Mouse (Mus musculus) heart, embryonic 14.5 days (tissue): ENCODE measurements at regions not wholly inside any gene's neighbourhood (a gene's known extent, or its start where the extent isn't known, plus 50 kb on each side); places are given as distances from the start of the nearest gene placed in this dataset.

ENCODE experiments used
- ATAC-seq: fragments of 200-750 bp; cut with Nextera tagmentation; 2 replicates; pipeline ENCODE4 v1.8.0; 2017; ENCODE audit warnings: low read depth, moderate TSS enrichment; ENCODE audit not compliant: insufficient number of reproducible peaks, insufficient read depth, low FRiP score
- H3K27ac ChIP-seq, 2 experiments: fragments of 200-500 bp in 1 of 2; fragments of 300-500 bp in 1 of 2; sonication (generic) in 1 of 2; replicated peaks in 1 of 2; 2 replicates each; pipeline ENCODE4 v1.5.1; 2012 to 2014; ENCODE audit warnings: low read depth in 2 of 2, low read length in 2 of 2, control low read depth in 1 of 2, mild to moderate bottlenecking in 1 of 2, mixed read lengths in 1 of 2; ENCODE audit not compliant: control insufficient read depth in 1 of 2, insufficient read depth in 1 of 2
- H3K27me3 ChIP-seq: fragments of 300-500 bp; sonication (generic); 2 replicates; pipeline ENCODE4 v1.6.1; 2014; ENCODE audit warnings: mild to moderate bottlenecking, low read length, control low read depth; ENCODE audit not compliant: control insufficient read depth, insufficient read depth
- H3K36me3 ChIP-seq: fragments of 300-500 bp; sonication (generic); 2 replicates; pipeline ENCODE4 v1.6.1; 2014; ENCODE audit warnings: mild to moderate bottlenecking, control low read depth, low read length, mixed read lengths; ENCODE audit not compliant: control insufficient read depth, insufficient read depth
- H3K4me1 ChIP-seq, 2 experiments: fragments of 200-500 bp in 1 of 2; fragments of 300-500 bp in 1 of 2; sonication (generic) in 1 of 2; 2 replicates each; pipeline ENCODE4 v1.6.1; 2012 to 2014; ENCODE audit warnings: low read length in 2 of 2, control low read depth in 1 of 2, mixed read lengths in 1 of 2; ENCODE audit not compliant: control insufficient read depth in 2 of 2, insufficient read depth in 2 of 2
- H3K4me2 ChIP-seq: fragments of 300-500 bp; sonication (generic); 2 replicates; pipeline ENCODE4 v1.6.1; 2014; ENCODE audit warnings: mild to moderate bottlenecking, low read length
- H3K4me3 ChIP-seq, 2 experiments: fragments of 200-500 bp in 1 of 2; fragments of 300-500 bp in 1 of 2; sonication (generic) in 1 of 2; 2 replicates each; pipeline ENCODE4 v1.5.1; 2012 to 2014; ENCODE audit warnings: low read length in 2 of 2, mild to moderate bottlenecking in 2 of 2, control low read depth in 1 of 2, low read depth in 1 of 2, moderate library complexity in 1 of 2; ENCODE audit not compliant: control insufficient read depth in 1 of 2, insufficient read depth in 1 of 2
- H3K9ac ChIP-seq: fragments of 300-500 bp; sonication (generic); 2 replicates; pipeline ENCODE4 v1.6.1; 2014; ENCODE audit warnings: mild to moderate bottlenecking, low read length
- H3K9me3 ChIP-seq: fragments of 300-500 bp; sonication (generic); 2 replicates; pipeline ENCODE4 v1.6.1; 2016; ENCODE audit warnings: low read length, control low read depth; ENCODE audit not compliant: control insufficient read depth
- WGBS: fragments of 180-500 bp; shearing (Covaris S2); extraction: QIAGEN DNeasy Blood & Tissue Kit; methylation state at CpG from one replicate; pipeline ENCODE4 v1.1.7; 2014; 5-methylcytosine and 5-hydroxymethylcytosine counted together

GRCm38 (mm10) chr13:72817930-72818329 lies 189.3 kb downstream of the Irx2 start:
- no peak overlapping the region for H3K9ac ChIP-seq
- ATAC-seq: no peak
- H3K4me3 ChIP-seq: no peak overlapping the region
- no peaks in the 10 kb centered on the region for H3K9me3 ChIP-seq
- 15% methylated on average over 6 of the region's 6 CpGs for WGBS
- no peak overlapping the region for H3K27ac ChIP-seq
- no peak overlapping the region for H3K4me2 ChIP-seq
- H3K4me1 ChIP-seq: peaks cover 0 to 6% of the 10 kb centered on the region in 2 experiments; a peak in 1 of 4 replicates
- peaks cover 27% of the 10 kb centered on the region for H3K27me3 ChIP-seq
- no peaks in the 10 kb centered on the region for H3K36me3 ChIP-seq

- 54% methylated on average over 3 of the region's 3 CpGs for WGBS
- no peaks in the 10 kb centered on the region; the same call in 1 of the 2 replicates for H3K27me3 ChIP-seq
- H3K9ac ChIP-seq: no peak overlapping the region
- no peak overlapping the region for H3K27ac ChIP-seq
- H3K4me3 ChIP-seq: no peak overlapping the region
- H3K4me1 ChIP-seq: no peaks in the 10 kb centered on the region
- H3K4me2 ChIP-seq: no peak overlapping the region
- H3K9me3 ChIP-seq: no peaks in the 10 kb centered on the region
- ATAC-seq: no peak
- H3K36me3 ChIP-seq: no peaks in the 10 kb centered on the region
These were observed 198.0 kb downstream of the Irx2 start for GRCm38 (mm10) chr13:72826613-72827012.

GRCm38 (mm10) chr13:72829331-72829730 lies 200.7 kb downstream of the Irx2 start:
- Histone ChIP-seq H3K36me3 (no peaks in the 10 kb centered on the region), H3K4me2 (no peak overlapping the region), H3K9ac (no peak overlapping the region), H3K27me3 (no peaks in the 10 kb centered on the region; the same call in 1 of the 2 replicates), H3K9me3 (no peaks in the 10 kb centered on the region), H3K4me1 (no peaks in the 10 kb centered on the region), H3K27ac (no peak overlapping the region), H3K4me3 (no peak overlapping the region)
- ATAC-seq: no peak
- 55% methylated on average over 3 of the region's 3 CpGs for WGBS

GRCm38 (mm10) chr13:72833326-72833725 lies 204.7 kb downstream of the Irx2 start:
- no peaks in the 10 kb centered on the region for H3K9me3 ChIP-seq
- H3K36me3 ChIP-seq: no peaks in the 10 kb centered on the region
- no peaks in the 10 kb centered on the region for H3K27me3 ChIP-seq
- H3K4me2 ChIP-seq: no peak overlapping the region
- ATAC-seq: no peak
- WGBS: 65% methylated on average over 2 of the region's 2 CpGs
- H3K4me1 ChIP-seq: no peaks in the 10 kb centered on the region
- H3K9ac ChIP-seq: no peak overlapping the region
- H3K4me3 ChIP-seq: no peak overlapping the region
- no peak overlapping the region for H3K27ac ChIP-seq

GRCm38 (mm10) chr13:72837016-72837415 lies 208.4 kb downstream of the Irx2 start:
- no peak overlapping the region for H3K4me2 ChIP-seq
- H3K36me3 ChIP-seq: no peaks in the 10 kb centered on the region
- H3K27me3 ChIP-seq: no peaks in the 10 kb centered on the region
- 76% methylated on average over 9 of the region's 9 CpGs for WGBS
- H3K4me3 ChIP-seq: no peak overlapping the region
- H3K9me3 ChIP-seq: no peaks in the 10 kb centered on the region
- H3K9ac ChIP-seq: no peak overlapping the region
- H3K27ac ChIP-seq: no peak overlapping the region
- H3K4me1 ChIP-seq: no peaks in the 10 kb centered on the region
- no peak for ATAC-seq

- no peak overlapping the region for H3K9ac ChIP-seq
- WGBS: 63% methylated on average over 4 of the region's 4 CpGs
- H3K4me1 ChIP-seq: no peaks in the 10 kb centered on the region
- no peak for ATAC-seq
- no peak overlapping the region for H3K27ac ChIP-seq
- H3K4me3 ChIP-seq: no peak overlapping the region
- no peaks in the 10 kb centered on the region for H3K27me3 ChIP-seq
- no peaks in the 10 kb centered on the region for H3K9me3 ChIP-seq
- H3K36me3 ChIP-seq: no peaks in the 10 kb centered on the region
- H3K4me2 ChIP-seq: no peak overlapping the region
These were observed 219.5 kb downstream of the Irx2 start for GRCm38 (mm10) chr13:72848097-72848496.

- no peak overlapping the region for H3K4me2 ChIP-seq
- H3K27ac ChIP-seq: no peak overlapping the region
- no peak overlapping the region for H3K9ac ChIP-seq
- H3K36me3 ChIP-seq: no peaks in the 10 kb centered on the region
- no peak for ATAC-seq
- WGBS: 85% methylated on average over 11 of the region's 11 CpGs
- no peaks in the 10 kb centered on the region for H3K9me3 ChIP-seq
- no peaks in the 10 kb centered on the region for H3K27me3 ChIP-seq
- H3K4me3 ChIP-seq: no peak overlapping the region
- H3K4me1 ChIP-seq: no peaks in the 10 kb centered on the region
These were observed 221.2 kb downstream of the Irx2 start for GRCm38 (mm10) chr13:72849841-72850240.

GRCm38 (mm10) chr13:72852896-72853295 lies 224.3 kb downstream of the Irx2 start:
- H3K4me2 ChIP-seq: no peak overlapping the region
- H3K27ac ChIP-seq: no peak overlapping the region
- no peak overlapping the region for H3K4me3 ChIP-seq
- no peak overlapping the region for H3K9ac ChIP-seq
- no peaks in the 10 kb centered on the region for H3K27me3 ChIP-seq
- H3K9me3 ChIP-seq: no peaks in the 10 kb centered on the region
- WGBS: 64% methylated on average over 4 of the region's 4 CpGs
- no peaks in the 10 kb centered on the region for H3K4me1 ChIP-seq
- no peak for ATAC-seq
- no peaks in the 10 kb centered on the region for H3K36me3 ChIP-seq
